Mouse (Mus musculus) olfactory bulb, adult 2 months (tissue): ENCODE data around the gene Sectm1b.

Source experiments
- CTCF ChIP-seq: fragments of 200-500 bp; IDR thresholded peaks from 2 replicates; pipeline ENCODE4 v1.5.1; 2012; ENCODE audit warnings: low read depth, mild to moderate bottlenecking, low read length, moderate library complexity; ENCODE audit not compliant: insufficient read depth
- POLR2A ChIP-seq: fragments of 200-500 bp; IDR thresholded peaks from 2 replicates; pipeline ENCODE4 v1.6.1; 2012; ENCODE audit warnings: mild to moderate bottlenecking, low read depth, low read length, moderate library complexity; ENCODE audit not compliant: insufficient read depth

GRCm38 (mm10) chr11:121064197-121064596 lies 828 bp upstream of the Sectm1b start:
- no peak for TF ChIP-seq POLR2A
- no peak for TF ChIP-seq CTCF
